Mouse (Mus musculus): ENCODE measurements at regions not wholly inside any gene's neighbourhood (a gene's known extent, or its start where the extent isn't known, plus 50 kb on each side); places are given as distances from the start of the nearest gene placed in this dataset.

DNA sequence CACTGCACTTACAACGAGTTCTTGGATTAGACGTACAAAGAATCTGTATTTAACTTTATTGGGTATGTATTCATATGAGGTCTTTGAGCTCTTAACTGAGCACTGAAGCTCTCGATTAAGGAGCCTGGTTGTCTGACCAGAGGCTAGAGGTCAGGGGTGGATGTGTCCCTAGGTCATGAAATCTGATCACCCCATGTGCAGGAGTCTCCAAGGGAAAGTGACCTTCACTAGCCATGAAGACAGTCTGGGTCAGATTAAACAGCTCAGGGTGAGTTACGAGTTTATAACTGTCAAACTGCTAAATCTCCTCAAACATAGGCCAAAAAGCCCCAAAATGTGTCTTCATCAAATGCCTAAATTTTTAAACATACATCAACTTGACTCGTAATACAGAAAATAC is 216.8 kb downstream of the Rchy1 start:
- no peak for DNase-seq

DNA sequence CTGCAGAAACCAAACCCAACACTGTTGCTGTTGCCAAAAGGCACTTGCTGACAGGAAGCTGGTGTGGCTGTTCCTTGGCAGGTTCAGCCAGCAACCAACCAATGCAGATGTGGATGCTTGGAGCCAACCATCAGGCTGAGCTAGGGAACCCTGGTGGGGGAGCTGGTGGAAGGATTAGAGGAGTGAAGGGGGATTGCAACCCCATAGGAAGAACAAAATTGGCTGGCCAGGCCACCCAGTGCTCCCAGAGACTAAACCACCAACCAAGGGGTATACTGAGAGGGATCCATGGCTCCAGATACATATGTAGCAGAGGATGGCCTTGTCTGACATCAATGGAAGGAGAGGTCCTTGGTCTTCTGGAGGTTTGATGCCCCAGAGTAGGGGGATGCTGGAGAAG is 218.5 kb downstream of the Rchy1 start:
- DNase-seq: no peak

DNA sequence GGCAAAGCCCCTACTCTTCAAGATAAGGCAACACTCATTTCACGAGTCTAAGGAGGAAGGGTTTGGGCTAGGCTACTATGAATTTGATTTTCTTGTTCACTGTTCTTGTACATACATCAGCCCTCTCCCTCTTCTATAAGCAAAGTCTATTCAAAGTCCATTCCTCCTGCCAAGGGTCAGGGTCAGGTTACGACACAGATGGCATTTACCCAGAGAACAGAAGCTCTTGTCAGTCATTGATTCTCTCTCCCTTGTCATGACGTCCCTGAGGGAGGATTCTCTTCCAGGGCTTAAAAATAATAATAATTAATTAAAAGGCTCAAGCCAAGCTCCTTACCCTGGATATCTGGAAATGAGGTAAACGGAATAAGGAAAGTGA is 222.7 kb downstream of the Rchy1 start:
- no peak for DNase-seq

GRCm38 (mm10) chr5:91739433-91740158 is 222.2 kb downstream of the Parm1 start:
- no peak for DNase-seq

DNA sequence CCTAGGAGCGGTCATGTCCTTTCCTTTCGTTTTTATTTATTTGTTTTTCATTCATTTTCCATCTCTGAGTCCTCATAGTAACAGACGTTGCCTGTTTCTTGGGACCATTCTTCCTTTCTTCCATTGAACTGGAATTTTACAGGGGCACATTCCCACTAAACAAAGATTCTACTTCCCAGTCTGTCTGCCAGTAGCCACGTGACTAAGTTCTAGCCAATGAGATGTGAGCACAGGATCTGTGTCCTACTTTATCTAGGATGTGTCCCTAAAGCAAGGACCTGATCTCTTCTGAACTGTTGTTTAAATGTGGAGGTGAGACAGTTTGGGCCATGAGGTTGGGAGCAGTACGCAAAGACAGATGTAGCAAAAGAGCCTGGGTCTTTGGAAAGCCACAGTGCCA is 214.6 kb downstream of the Parm1 start:
- no peak for DNase-seq

GRCm38 (mm10) chr5:91731155-91731554 is 213.7 kb downstream of the Parm1 start:
- no peak for DNase-seq

DNA sequence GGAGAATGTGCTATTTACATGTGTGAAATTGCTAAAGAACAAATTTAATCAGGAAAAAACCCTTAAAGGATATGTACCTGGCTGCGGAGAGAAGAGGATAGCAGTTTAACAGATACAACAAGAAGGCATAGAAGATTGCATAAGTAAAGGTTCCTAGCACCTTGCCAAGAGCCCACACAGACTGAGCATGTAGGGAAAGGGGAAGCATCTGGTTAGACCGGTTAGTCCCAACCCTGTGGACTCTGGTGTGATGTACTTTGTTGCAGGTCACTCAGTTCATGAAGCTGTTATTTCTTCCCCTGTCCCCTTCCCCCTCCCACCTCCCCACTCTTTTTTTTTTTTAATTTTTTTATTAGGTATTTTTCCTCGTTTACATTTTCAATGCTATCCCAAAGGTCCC is 212.5 kb downstream of the Parm1 start:
- no peak for DNase-seq

DNA sequence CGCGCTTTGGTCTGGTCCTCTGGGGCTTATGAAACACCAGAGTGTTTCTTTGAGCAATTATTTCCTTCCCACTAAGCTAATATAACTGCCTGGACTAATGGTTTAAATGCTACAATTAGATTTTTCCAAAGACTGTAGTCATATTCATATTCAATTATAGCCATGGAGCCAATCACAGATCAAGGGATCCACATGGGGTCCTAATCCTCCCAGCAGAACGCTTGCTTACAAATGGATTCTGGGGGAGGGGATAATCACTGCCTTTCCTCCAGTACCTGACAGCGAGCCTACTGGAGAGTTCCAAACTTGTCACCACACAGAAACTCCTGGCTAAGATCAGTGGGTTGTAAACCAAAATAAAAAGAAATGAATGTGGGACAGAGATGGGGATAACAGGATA is 212.0 kb downstream of the Parm1 start:
- peak; percentile 65 for DNase-seq

DNA sequence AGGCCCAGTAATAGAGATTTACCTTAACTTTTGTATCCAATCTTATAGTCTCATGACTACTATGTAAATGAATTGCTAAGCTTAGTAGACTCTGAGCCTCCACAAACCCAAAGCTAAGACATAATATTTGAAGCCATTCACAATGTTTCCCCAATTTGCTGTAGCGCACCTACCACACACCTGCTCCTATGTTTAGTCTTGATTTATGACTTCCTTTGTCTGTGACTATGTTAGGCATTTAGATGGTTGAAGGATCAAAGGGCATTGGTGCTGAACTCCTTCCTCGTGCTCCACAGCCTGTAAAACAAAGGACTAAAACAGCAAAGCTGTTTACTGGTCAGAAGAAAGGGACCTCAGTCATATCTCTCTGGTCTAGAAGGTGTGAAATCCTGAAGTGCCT is 210.0 kb downstream of the Parm1 start:
- DNase-seq: no peak

- no peak for DNase-seq
These were observed 208.7 kb downstream of the Parm1 start for GRCm38 (mm10) chr5:91726118-91726500.

DNA sequence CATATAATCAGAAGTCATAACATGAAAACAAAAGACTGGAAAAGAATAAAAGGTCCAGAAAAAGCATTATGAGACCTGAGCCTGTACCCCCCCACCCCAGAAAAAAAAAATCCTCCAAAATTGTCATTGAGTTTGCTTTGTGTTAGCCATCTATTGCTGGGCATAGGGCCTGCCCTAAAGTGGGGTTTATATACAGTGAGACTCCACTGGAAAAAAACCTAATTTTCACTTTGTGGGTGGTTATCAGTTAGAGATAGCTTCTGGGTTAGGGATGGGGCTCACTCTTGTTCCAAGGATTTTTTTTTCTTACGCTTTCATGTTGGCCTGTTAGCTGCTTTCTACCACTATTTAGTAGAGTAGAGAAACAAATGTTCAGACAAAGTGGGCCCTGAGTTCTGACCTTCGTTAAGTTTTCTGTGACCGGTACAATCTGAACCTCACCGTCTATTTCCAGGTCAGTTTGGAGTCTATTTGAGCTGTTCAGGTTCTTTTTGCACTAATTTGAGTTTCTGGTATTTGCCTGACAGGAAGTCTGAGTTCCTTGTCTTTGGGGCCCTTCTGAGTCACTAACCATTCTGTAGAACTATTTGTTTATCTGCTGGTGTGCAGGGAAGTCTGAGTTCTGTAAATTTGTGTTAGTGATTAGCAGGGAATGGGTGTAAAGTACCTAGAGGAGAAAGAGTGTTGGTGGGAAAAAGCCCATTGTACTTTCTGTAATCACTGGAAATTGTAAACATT is 208.1 kb downstream of the Parm1 start:
- no peak for DNase-seq

- no peak for DNase-seq
These were observed 207.5 kb downstream of the Parm1 start for GRCm38 (mm10) chr5:91724881-91725280.

GRCm38 (mm10) chr5:91723416-91723815 is 206.0 kb downstream of the Parm1 start:
- no peak for DNase-seq

DNA sequence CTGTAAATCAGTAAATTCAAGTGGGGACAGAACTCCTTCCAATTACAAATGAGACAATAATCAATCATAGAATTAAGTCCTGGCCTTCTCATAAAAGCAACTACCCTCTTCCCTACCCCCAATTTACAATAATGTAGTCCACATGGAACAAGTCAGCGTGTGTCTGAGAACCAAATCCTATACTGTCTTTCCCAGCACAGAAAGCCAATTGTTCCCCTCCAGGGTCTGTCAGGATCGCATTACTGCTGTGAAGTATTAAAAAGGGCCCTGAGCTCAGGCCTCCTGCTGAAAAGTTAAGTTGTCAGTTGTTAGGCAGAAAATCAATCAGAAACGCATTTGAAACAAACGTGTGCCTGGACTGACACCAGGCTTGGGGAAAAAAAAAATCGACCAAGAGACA is 205.6 kb downstream of the Parm1 start:
- no peak for DNase-seq

DNA sequence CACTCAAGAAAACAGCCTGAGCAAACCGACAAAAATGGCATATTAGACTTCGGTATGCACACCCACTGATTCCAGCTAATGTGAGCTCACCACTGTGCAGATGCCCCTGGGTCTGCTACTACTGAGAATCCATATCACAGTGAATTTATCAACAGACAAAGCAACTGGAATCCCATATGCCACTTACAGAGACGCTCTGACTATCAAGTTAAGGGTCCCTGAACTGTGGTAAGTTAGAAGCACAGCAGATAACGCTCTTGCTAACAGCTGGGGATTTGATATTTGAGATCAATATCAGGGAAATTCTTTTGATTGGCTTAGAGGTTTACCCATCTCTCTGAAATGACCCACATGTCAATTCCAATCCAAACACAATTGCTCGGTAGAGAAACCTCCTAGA is 205.0 kb downstream of the Parm1 start:
- DNase-seq: no peak

- no peak for DNase-seq
These were observed 204.0 kb downstream of the Parm1 start for GRCm38 (mm10) chr5:91721231-91722096.

GRCm38 (mm10) chr5:91713020-91713419 is 195.6 kb downstream of the Parm1 start:
- DNase-seq: no peak

DNA sequence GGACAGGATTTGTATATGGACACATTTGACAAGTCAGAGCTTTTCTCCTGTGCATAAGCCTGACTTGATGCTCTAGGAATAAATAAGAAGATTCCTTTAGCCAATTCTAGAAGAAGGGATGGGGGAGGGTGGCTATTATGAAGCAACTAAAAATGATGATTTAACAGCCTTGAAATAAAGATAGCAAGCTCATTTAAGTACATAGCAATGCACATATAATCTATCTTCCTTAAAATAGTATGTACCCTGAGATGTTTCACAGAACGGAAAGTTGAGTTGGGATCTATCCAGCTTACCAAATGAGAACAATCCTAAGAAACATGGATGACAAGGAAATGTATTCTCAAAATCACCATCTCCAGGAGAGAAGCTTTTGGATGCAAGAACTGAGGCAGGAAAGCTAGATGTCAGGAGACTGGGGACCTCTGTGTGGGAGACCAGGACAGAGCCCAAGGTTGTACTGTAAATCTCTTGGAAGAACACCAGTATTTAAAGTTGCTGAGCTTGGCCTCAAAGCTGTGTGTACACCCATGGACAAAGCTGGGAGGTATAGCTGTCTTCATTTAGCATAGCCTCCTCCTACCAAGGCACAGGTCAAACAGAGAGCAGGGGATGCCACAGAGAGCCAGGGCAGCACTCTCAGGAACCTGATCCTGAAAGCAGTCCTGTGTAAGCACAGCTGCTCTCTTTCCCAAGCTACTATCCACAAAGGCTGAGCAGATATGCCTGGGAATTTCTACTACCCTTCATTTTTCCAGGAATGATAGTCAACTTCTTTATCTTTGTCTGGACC is 192.3 kb downstream of the Parm1 start:
- DNase-seq: no peak

DNA sequence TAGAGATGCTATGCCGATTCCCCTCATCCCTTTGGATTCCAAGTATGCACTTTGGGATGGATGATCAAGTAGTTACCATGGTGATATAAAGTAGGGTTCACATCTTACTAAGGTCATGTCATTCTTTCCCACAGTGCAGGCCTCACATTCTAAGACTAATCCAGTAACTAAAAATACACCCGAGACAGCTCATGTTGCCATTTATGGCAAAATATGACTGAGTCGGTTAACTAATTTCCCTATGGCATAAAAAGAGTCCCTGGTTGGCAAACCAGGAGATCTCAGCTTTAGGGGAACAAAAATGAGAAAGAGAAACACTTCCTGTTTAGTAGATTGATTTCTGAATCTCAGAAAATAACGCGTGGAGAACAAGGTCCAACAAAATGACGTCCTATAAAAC is 190.7 kb downstream of the Parm1 start:
- no peak for DNase-seq

DNA sequence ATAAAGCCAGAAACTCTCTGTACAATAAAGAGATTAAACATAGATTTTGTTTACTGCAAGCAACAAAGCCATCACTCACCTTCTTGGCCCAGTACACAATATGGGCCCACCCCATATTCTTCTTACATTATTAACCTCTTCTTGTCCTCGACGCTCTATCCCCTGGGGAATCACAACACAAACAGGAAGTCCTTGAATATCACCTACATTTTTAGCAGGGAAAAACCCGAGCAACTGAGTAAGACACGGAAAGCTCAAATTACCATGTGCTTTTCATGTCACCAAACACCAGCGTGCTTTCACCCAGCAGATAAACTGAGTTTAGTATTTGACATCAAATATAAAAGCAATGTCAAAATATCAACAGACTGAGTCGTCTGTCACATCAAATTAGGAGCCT is 179.7 kb downstream of the Parm1 start:
- no peak for DNase-seq

GRCm38 (mm10) chr5:91696532-91696931 is 179.1 kb downstream of the Parm1 start:
- DNase-seq: no peak

DNA sequence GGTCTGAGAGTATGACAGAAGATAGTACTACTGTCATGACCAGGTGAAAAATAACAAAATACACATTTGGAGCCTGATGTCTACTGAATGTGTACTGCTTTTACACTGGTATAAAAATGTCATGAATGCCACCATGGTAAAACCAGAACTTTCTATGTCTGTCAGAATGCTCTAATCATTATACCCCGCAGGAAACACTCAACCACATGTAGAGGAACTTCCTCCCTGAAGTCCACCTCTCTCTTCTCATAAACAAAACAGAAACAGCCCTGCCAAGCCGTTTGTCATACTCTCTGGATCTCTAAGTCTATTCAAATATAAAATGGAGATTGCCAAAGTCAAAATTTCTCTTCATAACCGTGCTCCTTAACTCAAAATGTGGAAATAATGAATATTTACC is 178.2 kb downstream of the Parm1 start:
- DNase-seq: no peak

DNA sequence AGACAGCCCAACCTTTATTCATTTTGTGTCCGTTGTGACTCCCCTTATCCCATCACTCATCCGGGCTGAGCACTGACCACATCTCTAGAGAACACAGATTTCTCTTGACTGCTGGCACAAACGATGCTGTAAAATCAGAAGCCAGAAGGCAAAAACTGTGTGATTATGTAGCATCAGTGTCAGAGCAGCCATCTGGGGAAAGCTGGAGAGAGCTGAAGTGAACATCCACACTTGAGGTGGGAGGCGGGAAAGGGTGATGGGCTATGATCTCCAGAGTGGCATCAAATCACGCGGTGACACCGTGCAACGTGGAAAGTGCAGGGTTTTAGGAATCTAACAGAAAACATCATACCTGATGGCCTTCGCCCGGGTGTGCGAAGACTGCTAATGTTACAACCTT is 175.9 kb downstream of the Parm1 start:
- peak; percentile 58 for DNase-seq
